Mouse (Mus musculus): ENCODE results near the gene Grik2.
"Not testable (repeated sequence)": the region's sequence is repeated elsewhere in the genome, so short reads cannot be mapped to it uniquely, and the experiment has no call there.

Gene Grik2

DNA sequence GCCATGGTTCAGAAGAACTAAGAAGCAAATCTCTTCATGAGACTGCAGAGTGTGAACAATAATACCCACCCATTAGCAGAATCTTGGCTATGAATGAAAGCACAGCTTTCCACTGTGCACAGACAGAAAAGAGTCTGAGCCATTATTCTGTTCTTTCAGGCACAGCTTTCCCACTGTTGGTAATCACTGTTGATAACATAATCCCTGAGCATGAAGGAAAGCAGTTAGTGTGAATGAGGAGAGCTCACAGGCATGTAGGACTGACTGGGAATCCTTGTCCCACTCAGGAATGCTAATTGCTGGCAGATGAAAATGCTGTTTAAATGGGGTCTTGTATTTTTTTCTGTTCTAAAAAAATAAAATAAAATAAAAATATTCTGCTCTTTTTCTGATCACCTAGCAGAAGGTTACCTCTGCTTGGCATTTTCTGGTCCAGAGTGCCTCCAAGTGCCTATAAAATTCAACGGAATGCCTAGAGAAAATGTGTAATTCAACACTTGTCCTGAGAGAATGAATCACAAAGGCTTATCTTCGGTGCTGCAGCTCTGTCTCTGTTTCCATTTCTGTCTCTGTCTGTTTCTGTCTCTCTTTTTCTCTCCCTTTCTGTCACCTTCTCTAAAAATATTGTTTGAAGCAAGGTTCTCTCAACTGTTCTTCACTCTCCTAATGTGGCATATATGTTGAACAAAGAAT is 532.2 kb downstream of the Grik2 start:
- no peak for DNase-seq

DNA sequence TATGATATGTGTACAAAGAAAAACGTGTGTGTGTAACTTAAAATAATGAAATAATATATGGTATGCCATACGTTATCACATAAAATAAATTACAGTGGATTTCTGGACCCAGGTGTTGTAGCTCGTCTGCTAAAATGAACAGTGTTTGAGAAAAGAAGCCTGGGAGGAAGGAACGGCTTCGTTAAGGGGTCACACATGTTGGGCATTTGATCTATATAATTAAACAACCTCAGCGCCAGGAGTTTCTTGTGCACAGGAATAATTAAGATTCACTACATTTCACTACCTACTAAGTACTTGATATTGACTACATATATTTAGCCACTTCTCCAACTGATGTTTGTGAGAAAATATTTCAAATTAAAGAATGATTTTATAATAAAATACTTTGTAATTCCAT is 551.2 kb downstream of the Grik2 start:
- DNase-seq = not testable (repeated sequence)

DNA sequence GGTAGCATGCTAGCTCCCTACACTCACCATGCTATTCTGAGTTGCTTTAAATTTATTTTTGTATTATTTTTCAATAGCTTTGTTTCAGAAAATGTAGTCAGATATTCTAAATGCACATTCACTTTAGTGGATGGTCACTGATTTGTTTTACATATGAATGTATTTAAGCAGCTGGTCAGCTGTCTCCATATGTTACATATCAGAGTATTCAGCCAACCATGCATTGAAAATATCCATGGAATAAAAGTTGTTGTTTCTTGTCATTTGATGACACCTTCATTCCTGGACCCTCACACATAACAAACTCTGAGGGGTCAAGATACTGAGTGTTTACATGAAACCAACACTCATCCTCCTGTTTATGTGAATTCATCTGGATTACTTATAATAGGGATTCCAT is 551.7 kb downstream of the Grik2 start:
- not testable (repeated sequence) for DNase-seq

DNA sequence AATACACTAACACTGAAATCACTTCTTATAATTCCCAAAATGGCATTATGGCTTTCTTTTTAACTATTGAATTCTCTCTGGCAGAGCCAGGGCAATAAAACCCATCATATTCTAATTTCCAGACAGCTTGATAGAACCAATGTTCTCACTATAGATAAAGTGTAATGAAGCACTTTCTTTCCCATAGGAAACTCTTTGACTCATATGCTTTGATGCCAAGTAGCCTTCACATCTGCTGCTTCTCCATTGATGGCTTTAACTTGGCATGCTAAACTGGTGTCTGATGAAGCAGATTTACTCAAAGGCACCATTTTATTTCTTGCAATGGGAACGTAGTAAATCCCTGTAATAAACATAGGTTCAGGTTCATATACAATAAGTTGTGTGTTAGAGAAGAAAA is 568.5 kb downstream of the Grik2 start:
- DNase-seq = no peak

DNA sequence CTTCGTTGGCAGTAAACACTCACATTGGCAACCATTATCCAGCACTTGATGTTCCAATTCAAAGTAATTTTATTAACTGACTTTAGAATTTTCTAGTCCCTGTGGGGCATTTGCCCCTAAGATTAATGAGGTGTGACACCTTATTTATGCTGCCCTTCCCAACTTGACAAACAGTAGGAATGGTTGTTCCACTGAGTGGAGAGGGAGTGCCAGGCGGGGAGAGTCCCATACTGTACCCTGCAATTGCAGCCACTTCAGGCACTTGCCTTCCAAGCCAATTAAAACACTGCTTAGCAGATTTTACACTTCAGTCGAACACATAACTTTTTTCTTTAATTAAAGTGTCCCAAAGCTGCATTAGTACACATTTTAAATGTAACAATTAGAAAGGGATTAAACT is 568.9 kb downstream of the Grik2 start:
- DNase-seq = no peak

GRCm38 (mm10) chr10:49191773-49192371 is 596.7 kb downstream of the Grik2 start:
- no peak for DNase-seq

- DNase-seq = no peak
These were observed 597.3 kb downstream of the Grik2 start for GRCm38 (mm10) chr10:49191291-49191690.

DNA sequence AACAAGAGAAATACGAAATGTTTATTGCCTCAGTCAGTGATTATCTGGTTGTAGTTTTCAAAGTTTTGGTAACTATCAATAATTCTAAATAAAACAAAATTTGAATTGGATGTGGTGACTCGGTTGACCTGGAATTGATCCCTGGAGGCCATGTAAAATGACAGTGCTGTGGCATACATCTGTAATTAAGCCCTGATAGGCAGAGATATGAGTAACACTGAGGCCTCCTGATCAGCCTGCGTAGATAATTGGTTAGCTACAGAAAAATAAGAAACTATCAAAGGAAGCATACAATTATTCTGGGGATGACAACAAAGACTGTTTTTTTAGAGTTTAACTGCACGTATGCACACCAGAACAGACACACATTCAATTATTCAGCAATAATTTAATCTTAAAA is 634.4 kb downstream of the Grik2 start:
- DNase-seq = no peak

DNA sequence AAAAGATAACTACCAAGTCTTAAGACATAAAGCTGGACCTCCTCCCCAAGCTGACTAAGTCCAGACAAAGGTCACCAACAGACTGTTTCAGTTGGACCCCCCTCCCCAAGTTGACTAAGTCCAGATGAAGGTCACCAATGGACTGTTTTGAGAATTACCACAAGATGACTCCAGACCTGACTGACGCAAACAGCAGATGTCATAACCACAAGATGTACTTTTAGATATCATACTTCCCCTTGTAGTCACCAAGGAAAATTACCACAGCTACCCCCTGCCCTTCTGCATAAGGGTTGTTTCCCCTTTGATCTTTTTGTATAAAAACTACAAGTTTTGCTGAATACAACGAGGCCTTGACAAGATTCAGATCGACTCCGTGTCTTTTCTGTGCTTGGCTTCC is 637.1 kb downstream of the Grik2 start:
- not testable (repeated sequence) for DNase-seq

DNA sequence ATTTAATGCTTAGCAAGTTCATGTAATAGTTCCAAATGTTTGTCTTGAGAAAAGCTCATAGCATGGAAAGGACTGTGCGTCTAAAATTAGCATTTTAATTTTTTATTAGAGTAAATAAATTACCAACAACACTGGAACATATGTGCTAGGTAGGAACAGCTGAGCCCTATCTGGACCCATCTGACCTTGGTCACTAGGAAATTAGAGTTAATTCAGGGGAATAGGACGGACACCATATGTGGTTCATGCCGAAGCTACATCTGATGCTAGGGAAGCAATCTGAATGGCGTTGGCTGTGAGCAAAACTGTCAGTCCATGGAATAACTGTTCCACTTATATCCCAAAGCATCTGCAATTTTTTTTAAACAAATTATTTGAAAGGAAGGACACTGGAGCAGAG is 638.9 kb downstream of the Grik2 start:
- DNase-seq = no peak

DNA sequence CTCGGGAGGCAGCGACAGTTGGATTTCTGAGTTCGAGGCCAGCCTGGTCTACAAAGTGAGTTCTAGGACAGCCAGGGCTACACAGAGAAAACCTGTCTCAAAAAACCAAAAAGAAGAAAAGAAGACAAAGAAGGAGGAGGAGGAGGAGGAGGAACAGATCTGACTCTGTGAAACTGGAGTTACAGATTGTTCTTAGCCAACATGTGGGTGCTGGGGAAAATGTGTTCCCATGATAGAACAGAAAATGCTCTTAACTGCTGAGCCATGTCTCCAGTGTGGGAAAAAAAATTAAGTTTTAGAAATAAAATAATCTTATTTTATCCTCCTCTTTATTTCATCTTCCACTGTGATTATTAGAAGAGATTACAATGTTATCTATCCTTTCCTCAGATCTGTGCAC is 645.9 kb downstream of the Grik2 start:
- DNase-seq = no peak

DNA sequence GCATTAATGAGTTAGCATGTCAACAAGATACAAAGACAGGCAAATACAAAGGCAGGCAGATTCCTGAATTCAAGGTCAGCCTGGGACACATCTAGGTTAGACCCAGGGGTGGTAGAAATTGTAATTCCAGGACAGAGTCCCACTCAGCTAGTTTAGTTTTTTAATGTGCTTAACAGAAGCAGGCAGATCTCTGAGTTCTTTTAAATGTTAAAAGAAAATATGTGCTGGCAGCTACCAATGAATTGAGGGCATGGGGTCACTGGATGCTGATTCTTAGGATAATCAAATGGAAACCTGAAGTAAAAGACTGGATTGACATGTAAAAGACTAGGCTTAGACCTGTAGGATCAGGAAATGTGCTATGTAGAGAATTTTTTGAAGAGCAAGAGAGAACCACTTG is 651.8 kb downstream of the Grik2 start:
- no peak for DNase-seq

GRCm38 (mm10) chr10:49131311-49131710 is 657.3 kb downstream of the Grik2 start:
- no peak for DNase-seq

GRCm38 (mm10) chr10:49050339-49050738 is 738.2 kb downstream of the Grik2 start:
- no peak for DNase-seq

GRCm38 (mm10) chr10:49049391-49049790 is 739.2 kb downstream of the Grik2 start:
- DNase-seq = no peak
